Mouse (Mus musculus) erythroblast, embryonic 14.5 days (primary cell): ENCODE measurements around the gene B3galnt2.

Experiments used
- GATA1 ChIP-seq: IDR thresholded peaks from 2 replicates; pipeline ENCODE4 v1.6.1; 2012; ENCODE audit warnings: low read length, inconsistent platforms, mixed read lengths
- TAL1 ChIP-seq: IDR thresholded peaks from 3 replicates; pipeline ENCODE4 v1.6.1; 2012; ENCODE audit warnings: low read length, inconsistent platforms, mixed read lengths

DNA sequence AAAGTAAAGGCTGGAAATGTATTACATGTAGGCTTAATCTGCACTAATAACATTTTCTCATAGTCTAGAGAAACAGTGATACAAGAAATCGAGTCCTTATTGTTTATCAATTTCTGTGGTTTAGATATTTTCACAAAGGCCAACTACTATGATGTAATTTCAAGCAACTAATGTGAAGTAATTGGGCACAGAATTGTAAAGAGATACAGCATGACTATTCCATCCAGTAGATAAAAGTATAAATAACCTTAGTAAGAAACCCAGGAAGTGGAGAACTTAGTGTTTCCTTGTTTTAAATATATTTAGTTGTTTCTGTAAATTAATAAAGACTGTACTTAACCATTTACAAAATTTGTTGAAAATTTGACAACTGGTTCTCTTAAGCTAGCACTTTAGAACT is 15.5 kb downstream of the B3galnt2 start:
- no peak for TF ChIP-seq TAL1
- TF ChIP-seq GATA1, result no peak
